30 mouse cellular contexts compared by ENCODE assay signal in genomic region chr17:7257208-7257607, GRCm38 (mm10).
DNase-seq lines count a peak whose midpoint lies in the region; ATAC-seq and TF ChIP-seq lines count a peak whose summit lies in the region.
"Had no signal": no experiment of that assay in that cellular context is flagged by ENCODE, and none has a peak within 500 bp of the region (broad histone marks: within the 10 kb centered on the region; RNA-seq: fewer than 3 reads in every experiment).

No protein-coding gene starts in this region.

- intact Hi-C loops in gastrocnemius, adult 2 months (cut with DNase I) = no loop called here

- H3K27ac ChIP-seq in gastrocnemius, adult 2 months = no peak overlapping the region
- H3K27ac ChIP-seq in layer of hippocampus, adult 2 months = no peak overlapping the region; the same call in 1 of the 2 replicates
- H3K27ac ChIP-seq in MEL (ENCODE audit: control insufficient read depth, low read depth, low read length) = no peak overlapping the region
- H3K27ac ChIP-seq in thymus, adult 2 months (ENCODE audit: control insufficient read depth, insufficient read depth, low read length) = no peak overlapping the region
- H3K27ac ChIP-seq: embryonic facial prominence, embryonic 12.5 days; forebrain, embryonic 15.5 days; heart, embryonic 15.5 days; limb, embryonic 10.5 days; limb, embryonic 15.5 days; liver, embryonic 14.5 days; midbrain, embryonic 12.5 days; neural tube, embryonic 15.5 days; stomach, embryonic 15.5 days had no signal

- H3K4me3 ChIP-seq in gastrocnemius, adult 2 months = no peak overlapping the region
- no peak overlapping the region for H3K4me3 ChIP-seq in layer of hippocampus, adult 2 months
- no peak overlapping the region for H3K4me3 ChIP-seq in MEL (ENCODE audit: control insufficient read depth in 1 of 2, insufficient read depth in 1 of 2, low read depth in 2 of 2, low read length in 2 of 2)
- no peak overlapping the region for H3K4me3 ChIP-seq in thymus, adult 2 months (ENCODE audit: control insufficient read depth, insufficient read depth, low read length)
- H3K4me3 ChIP-seq: embryonic facial prominence, embryonic 12.5 days; forebrain, embryonic 15.5 days; heart, embryonic 15.5 days; limb, embryonic 10.5 days; limb, embryonic 15.5 days; midbrain, embryonic 12.5 days; neural tube, embryonic 15.5 days; stomach, embryonic 15.5 days had no signal

- no peak for TF ChIP-seq POLR2A in MEL (IDR thresholded peaks at IDR 0.05; ENCODE audit: control insufficient read depth in 1 of 2, insufficient read depth in 1 of 2, low read depth in 1 of 2, low read length in 2 of 2, poor library complexity in 1 of 2)
- no peak for TF ChIP-seq POLR2A in thymus, adult 2 months (IDR thresholded peaks at IDR 0.05; ENCODE audit: control insufficient read depth, extremely low read depth, insufficient read depth, low read length, poor library complexity)

- no peaks in the 10 kb centered on the region for H3K36me3 ChIP-seq in MEL (ENCODE audit: control insufficient read depth in 1 of 2, insufficient read depth in 2 of 2, low read length in 2 of 2)
- H3K36me3 ChIP-seq in thymus, adult 2 months (ENCODE audit: control insufficient read depth, insufficient read depth, low read length) = no peaks in the 10 kb centered on the region
- H3K36me3 ChIP-seq: embryonic facial prominence, embryonic 12.5 days; heart, embryonic 15.5 days; limb, embryonic 15.5 days; neural tube, embryonic 15.5 days; stomach, embryonic 15.5 days had no signal

- H3K79me2 ChIP-seq in MEL (ENCODE audit: control insufficient read depth, insufficient read depth, low read length, poor library complexity) = no peaks in the 10 kb centered on the region

- TF ChIP-seq EP300 in MEL (IDR thresholded peaks at IDR 0.05; ENCODE audit: low read depth in 1 of 2, low read length in 2 of 2) = no peak

- no peak for DNase-seq in gastrocnemius, adult 2 months
- DNase-seq in gastrocnemius, adult 8-10 months (ENCODE audit: low spot score in 2 of 2) = no peak
- DNase-seq in layer of hippocampus, adult 2 months (ENCODE audit: low spot score in 2 of 2) = no peak
- DNase-seq in layer of hippocampus, postnatal 10 days (ENCODE audit: low spot score in 2 of 2) = no peak
- DNase-seq in 3T3-L1 (ENCODE audit: low read depth, low spot score) (peak; percentile 8), MEL (ENCODE audit: low read depth, low spot score) (no peak)
- DNase-seq in thymus, adult 2 months = no peak
- DNase-seq: adrenal gland, postnatal 25 days; B cell, adult 2 months; cerebellum, adult 11-12 months; cerebellum, adult 9-11 months; embryo, embryonic 11 days; gastrocnemius, postnatal 10 days; kidney, adult 18-20 months; kidney, postnatal 14 days; lung, embryonic 14.5 days; lung, postnatal 36 days; retina, postnatal 1 day; right cerebral cortex, postnatal 25 days; thymus, postnatal 4 days had no signal

- H3K9me3 ChIP-seq in MEL (replicated peaks; ENCODE audit: insufficient read depth, low read length) = no peaks in the 10 kb centered on the region
- H3K9me3 ChIP-seq: embryonic facial prominence, embryonic 12.5 days; forebrain, embryonic 15.5 days; heart, embryonic 15.5 days; limb, embryonic 10.5 days; limb, embryonic 15.5 days; midbrain, embryonic 12.5 days; neural tube, embryonic 15.5 days; stomach, embryonic 15.5 days had no signal

- H3K4me1 ChIP-seq in MEL (ENCODE audit: control insufficient read depth in 1 of 2, insufficient read depth in 2 of 2, low read length in 2 of 2) = no peaks in the 10 kb centered on the region
- peaks cover 3% of the 10 kb centered on the region; the same call in 1 of the 2 replicates for H3K4me1 ChIP-seq in thymus, adult 2 months (replicated peaks; ENCODE audit: control insufficient read depth, insufficient read depth, low read length)

- 92% methylated on average over 1 of the region's 1 CpGs for WGBS in thymus, adult 2 months

- peak; percentile 46 for TF ChIP-seq CTCF in gastrocnemius, adult 2 months (IDR thresholded peaks at IDR 0.05)
- TF ChIP-seq CTCF in layer of hippocampus, adult 2 months (conservative IDR thresholded peaks at IDR 0.05) = peak; percentile 61
- TF ChIP-seq CTCF in MEL (IDR thresholded peaks at IDR 0.05 in 2 of 3, conservative IDR thresholded peaks at IDR 0.05 in 1 of 3; ENCODE audit: control insufficient read depth in 1 of 3, insufficient read depth in 1 of 3, low read depth in 2 of 3, low read length in 3 of 3, poor library complexity in 1 of 3, severe bottlenecking in 1 of 3) = peak in 1 of 3 experiments; percentile 24; a peak in 1 of 6 replicates
- no peak for TF ChIP-seq CTCF in thymus, adult 2 months (IDR thresholded peaks at IDR 0.05; ENCODE audit: borderline replicate concordance, control insufficient read depth, extremely low read depth, insufficient read depth, low read length, poor library complexity)

- H3K9ac ChIP-seq in MEL (ENCODE audit: control insufficient read depth, low read depth, low read length, poor library complexity, severe bottlenecking) = no peak overlapping the region
- H3K9ac ChIP-seq: embryonic facial prominence, embryonic 12.5 days; forebrain, embryonic 15.5 days; heart, embryonic 15.5 days; limb, embryonic 15.5 days; liver, embryonic 14.5 days; lung, embryonic 14.5 days; midbrain, embryonic 12.5 days; neural tube, embryonic 15.5 days; stomach, embryonic 15.5 days had no signal

- peak; percentile 34 for TF ChIP-seq RAD21 in MEL (IDR thresholded peaks at IDR 0.05; ENCODE audit: low read depth, low read length)

- ATAC-seq in megakaryocyte-erythroid progenitor cell, adult 5-6 weeks (replicated peaks; ENCODE audit: low FRiP score, low TSS enrichment, poor library complexity, severe bottlenecking) = no peak
- ATAC-seq: forebrain, embryonic 15.5 days had no signal

- H3K27me3 ChIP-seq in MEL (ENCODE audit: control insufficient read depth in 1 of 2, insufficient read depth in 2 of 2, low read length in 2 of 2) = no peaks in the 10 kb centered on the region
- H3K27me3 ChIP-seq in thymus, adult 2 months (ENCODE audit: control insufficient read depth, insufficient read depth, low read length) = no peaks in the 10 kb centered on the region
- H3K27me3 ChIP-seq: embryonic facial prominence, embryonic 12.5 days; forebrain, embryonic 15.5 days; heart, embryonic 15.5 days; limb, embryonic 15.5 days; midbrain, embryonic 12.5 days; neural tube, embryonic 15.5 days; stomach, embryonic 15.5 days had no signal

TF ChIP-seq in MEL, 35 proteins besides CTCF, POLR2A, EP300 and RAD21:
- TF ChIP-seq SMC3 (IDR thresholded peaks at IDR 0.05; ENCODE audit: low read depth, low read length) (peak; percentile 30; the same call in 1 of the 2 replicates), ZMIZ1 (IDR thresholded peaks at IDR 0.05; ENCODE audit: low read depth, low read length) (no peak)
